Mouse (Mus musculus) c-Kit-positive CD71-positive TER-119-positive erythroid progenitor cells, embryonic 14.5 days (primary cell): Measurements from ENCODE around the gene Camta1.
"Not testable (repeated sequence)": the region's sequence is repeated elsewhere in the genome, so short reads cannot be mapped to it uniquely, and the experiment has no call there.

Experiments
- DNase-seq: peaks from one replicate; pipeline ENCODE4 v3.0.0-alpha.2; 2013; ENCODE audit warnings: low spot score

Camta1 gene

DNA sequence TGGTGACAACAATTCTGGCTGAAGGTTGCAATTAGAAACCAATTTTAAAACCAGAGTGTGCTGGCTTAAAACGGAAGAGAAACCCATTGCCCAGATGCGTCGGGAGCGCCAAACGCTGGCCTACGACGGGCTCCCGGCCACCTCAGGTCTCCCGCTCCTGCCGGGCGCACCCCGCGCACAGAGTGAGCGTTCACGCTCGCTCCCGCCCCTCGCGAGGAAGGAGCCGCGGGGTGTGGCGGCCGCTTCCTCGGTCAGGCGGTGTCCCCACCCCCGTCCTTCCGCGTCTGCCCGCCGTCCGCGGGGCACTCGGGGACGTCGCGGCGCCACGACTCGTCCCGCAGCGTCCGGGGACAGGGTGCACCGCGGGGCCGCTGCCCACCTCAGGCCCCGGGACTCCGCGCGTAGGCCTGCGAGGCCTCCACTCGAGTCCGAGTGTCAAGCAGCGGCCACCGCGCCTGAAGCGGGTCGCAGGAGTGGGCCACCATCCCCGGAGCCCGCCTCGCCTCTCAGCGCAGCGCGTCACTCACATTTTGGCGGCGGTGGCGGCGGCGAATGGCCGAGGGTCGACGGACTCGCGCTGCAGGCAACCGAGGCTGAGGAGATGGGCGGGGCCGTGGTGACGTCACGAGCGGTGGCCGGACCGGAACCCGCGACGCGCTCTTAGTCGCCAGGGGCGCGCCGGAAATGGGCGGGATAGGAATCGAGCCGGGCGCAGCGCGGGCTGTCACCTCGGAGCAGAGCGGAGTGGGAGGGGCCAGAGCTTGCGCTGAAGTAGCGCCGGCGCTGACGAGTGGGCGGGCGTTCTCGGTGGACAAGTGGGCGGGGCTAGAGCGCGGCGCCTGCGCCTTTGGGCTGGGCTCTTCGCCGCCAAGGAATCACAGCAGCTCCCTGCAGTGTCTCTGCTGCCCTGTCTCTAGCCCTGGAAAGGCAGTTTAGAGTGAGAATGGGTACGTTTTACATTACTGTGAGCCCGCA is 804.0 kb downstream of the Camta1 start, which contains the start of gene Vamp3:
Vamp3 (minus strand) TSS at position 617 of the 975 bp plus-strand sequence.
- DNase-seq: peak; percentile 98

GRCm38 (mm10) chr4:151051162-151051561 is 810.5 kb downstream of the Camta1 start:
- DNase-seq: no peak

DNA sequence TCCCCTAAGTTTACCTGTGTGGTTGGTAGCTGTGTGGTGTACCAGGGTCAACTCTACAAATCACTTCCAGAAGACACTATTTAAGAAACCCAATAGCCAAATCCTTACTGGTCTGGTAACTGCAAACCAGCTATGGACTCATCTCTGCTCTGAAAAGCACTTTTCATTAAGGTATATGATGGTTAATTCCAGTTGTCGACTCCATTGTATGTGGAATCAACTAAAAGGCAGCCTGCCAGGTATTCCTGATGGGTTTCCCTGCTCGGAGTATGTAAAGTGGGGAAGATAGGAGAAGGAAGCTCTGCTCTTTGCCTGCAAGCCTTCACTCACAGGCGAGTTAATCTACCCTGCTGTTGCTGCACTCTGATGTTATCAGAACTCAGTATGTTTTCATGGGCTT is 815.2 kb downstream of the Camta1 start:
- no peak for DNase-seq

DNA sequence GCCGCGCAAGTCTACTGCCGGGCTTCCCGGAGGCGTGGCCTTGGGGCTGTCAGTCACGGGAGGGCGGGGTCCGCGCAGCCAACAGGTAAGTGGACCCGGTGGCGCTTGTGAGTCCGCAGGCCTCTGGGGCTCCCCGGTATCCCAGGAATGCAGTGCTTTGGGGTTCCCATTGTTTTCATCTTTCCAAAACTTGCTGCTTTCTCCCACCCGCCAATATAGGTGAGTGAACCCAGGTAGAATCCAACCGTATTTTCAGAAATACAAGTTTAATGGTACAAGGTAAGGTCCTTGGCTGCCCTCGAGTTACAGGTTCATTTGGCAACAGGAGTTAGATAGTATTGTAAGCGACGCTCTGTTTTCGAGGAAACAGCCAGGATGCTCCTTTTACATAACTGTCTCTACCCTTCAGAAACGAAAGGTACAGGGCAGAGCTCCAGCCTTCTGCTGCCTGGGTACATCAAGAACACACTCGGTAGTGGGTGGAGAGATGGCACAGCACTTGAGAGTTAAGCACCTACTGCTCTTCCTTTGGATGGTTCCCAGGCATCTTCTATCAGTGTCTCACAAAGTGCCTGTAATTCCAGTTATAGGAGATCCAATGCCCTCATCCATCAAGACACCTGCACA is 816.6 kb downstream of the Camta1 start:
- DNase-seq: no peak

- DNase-seq: peak; percentile 88
Measured at GRCm38 (mm10) chr4:151044037-151044943, 817.4 kb downstream of the Camta1 start, which contains the start of gene Per3. Gene Per3, minus strand, starts transcription at chr4:151044665.

- DNase-seq: no peak
Measured at GRCm38 (mm10) chr4:151043281-151043680, 818.4 kb downstream of the Camta1 start.

GRCm38 (mm10) chr4:151041506-151041905 is 820.2 kb downstream of the Camta1 start:
- DNase-seq: no peak

GRCm38 (mm10) chr4:151037800-151038199 is 823.9 kb downstream of the Camta1 start:
- DNase-seq: no peak

DNA sequence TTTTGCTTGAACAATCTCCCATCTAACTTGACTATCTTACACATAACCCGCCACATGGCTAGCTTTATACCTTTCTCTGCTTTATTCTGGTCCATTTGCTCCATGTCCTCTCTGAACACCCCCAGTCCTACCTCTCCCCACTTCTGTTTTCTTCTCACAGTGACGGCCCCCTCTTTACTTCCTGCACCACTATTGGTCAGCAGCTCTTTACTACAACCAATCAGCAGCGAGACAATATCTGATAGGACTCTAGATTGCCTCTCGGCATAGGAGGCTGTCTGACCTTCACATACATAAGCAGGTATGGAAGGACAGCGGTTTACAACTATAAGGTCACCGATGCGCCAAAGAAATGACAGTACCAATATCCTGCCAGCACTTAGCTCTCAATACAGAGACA is 825.2 kb downstream of the Camta1 start:
- DNase-seq: no peak

GRCm38 (mm10) chr4:151027001-151027400 is 834.7 kb downstream of the Camta1 start:
- peak; percentile 20 for DNase-seq

- DNase-seq: peak; percentile 7
Measured at GRCm38 (mm10) chr4:151024152-151024551, 837.5 kb downstream of the Camta1 start.

DNA sequence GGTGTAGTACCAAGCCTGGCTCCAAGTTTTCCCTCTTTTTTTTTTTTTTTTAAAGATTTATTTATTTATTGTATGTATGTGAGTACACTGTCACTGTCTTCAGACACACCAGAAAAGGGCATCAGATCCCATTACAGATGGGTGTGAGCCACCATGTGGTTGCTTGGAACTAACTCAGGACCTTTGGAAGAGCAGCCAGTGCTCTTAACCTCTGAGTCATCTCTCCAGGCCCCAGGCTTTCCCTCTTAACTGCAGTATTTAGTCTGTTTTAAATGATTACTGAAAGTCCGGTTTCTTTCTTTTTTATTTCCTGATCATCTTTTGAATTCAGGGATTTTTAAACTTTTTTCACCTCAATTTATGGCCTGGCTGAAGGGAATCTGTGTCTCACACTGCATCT is 844.3 kb downstream of the Camta1 start:
- DNase-seq: not testable (repeated sequence)

DNA sequence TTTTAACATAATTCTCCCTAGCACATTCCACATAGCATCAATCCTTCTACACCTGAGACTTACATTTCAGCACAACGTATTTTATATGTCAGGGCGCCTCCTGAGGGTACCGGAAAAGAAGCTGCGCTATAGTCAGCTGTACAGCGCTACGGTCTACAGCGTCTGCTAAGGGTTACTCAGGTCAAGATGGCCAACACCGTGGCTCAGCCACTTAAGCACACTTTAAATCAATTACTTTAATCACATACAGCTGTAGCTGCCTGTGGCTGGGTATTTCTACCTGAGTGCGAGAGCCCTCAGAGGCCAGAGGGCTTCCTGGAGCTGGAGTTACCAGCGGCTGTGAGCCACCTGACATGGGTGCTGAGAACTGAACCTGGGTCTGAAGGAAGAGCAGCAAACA is 845.7 kb downstream of the Camta1 start:
- no peak for DNase-seq

- no peak for DNase-seq
Measured at GRCm38 (mm10) chr4:151010316-151010715, 851.4 kb downstream of the Camta1 start.

- DNase-seq: peak; percentile 23
Measured at GRCm38 (mm10) chr4:151006945-151007344, 854.7 kb downstream of the Camta1 start.

DNA sequence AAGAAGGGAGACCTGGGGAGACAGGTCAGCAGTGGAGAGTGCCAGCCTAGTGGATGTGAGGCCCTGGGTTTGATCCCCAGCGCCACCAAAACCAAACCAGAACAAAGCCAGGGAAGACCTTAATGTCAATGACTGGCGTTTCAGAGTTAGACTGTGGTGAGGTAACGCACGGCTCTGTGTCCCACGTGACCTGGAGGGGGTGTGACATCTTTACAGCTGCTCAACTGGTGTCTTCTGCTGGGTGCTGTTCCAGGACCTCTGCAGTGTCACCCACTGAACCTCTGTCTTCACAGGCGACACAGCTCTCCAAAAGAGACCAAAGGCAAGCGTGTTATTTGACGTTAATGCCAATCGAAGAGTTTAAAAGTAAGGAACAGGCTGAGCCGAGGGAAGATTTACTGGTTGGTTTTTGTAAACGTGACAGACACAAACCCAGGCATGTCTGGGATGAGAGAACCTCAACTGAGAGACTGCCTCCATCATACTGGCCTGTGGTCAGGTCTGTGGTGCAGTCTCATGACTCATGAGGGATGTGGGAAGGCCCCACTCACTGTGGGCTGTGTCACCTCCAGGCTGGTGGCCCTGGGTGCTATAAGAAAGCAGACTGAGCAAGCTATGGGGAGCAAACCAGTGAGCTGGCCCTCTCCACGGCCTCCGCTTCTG is 855.9 kb downstream of the Camta1 start:
- DNase-seq: no peak

- DNase-seq: no peak
Measured at GRCm38 (mm10) chr4:151001397-151001796, 860.3 kb downstream of the Camta1 start.

DNA sequence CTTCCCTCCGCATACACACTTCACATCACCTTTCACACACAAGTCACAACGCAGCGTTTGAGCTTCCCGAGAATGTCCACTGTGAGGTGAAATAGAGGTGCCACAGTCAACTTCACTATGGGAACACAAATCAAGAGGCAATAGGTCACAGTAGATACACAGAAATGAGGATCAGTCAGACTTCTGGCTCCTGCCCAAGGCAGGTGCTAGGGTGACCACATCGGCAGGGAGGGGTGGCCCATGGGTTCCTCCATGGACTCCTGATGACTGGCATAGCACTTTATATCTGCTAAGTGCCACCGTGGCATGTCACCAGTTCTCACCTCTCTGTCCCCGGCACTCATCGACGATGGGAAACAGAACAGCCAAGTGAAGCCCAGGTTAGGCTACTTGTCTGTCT is 863.0 kb downstream of the Camta1 start:
- no peak for DNase-seq

- DNase-seq: no peak
Measured at GRCm38 (mm10) chr4:150996797-150997196, 864.9 kb downstream of the Camta1 start, which contains the start of gene Uts2. Gene Uts2, plus strand, starts transcription at chr4:150997097.

DNA sequence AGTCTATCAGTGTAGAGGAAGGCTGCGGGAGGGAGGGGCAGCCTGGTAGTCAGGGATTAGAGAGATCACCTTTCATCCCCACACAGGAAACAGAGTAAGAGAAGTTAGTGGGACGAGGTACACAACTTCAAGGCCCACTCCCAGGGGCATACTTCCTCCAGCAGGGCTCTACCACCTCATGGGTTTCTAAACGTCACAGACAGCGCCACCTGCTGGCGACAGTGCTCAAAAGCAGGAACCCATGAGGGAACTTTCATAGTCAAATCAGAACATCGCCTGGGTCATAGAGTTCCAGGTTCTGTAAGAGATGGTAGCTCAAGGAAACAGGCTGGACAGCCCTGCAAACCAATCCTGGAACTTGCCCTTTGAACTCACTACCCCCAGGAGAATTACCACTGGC is 871.5 kb downstream of the Camta1 start:
- DNase-seq: peak; percentile 24

GRCm38 (mm10) chr4:150980153-150980552 is 881.5 kb downstream of the Camta1 start:
- no peak for DNase-seq
